Comparison of ENCODE assay signal across 10 mouse cellular contexts in genomic region chr5:142768352-142769267, GRCm38 (mm10). TPM values are rescaled to one million over a fixed set of nuclear protein-coding genes. Genes with fewer than 3 reads are reported as not detected.
DNase-seq lines count a peak whose midpoint lies in the region; ATAC-seq lines count a peak whose summit lies in the region.
"Had no signal": no experiment of that assay in that cellular context is flagged by ENCODE, and none has a peak within 500 bp of the region (broad histone marks: within the 10 kb centered on the region; RNA-seq: fewer than 3 reads in every experiment).

No protein-coding gene starts in this region.

- 57% methylated on average over 10 of the region's 10 CpGs for WGBS in kidney, embryonic 14.5 days
- 50% methylated on average over 10 of the region's 10 CpGs for WGBS in embryonic facial prominence, embryonic 12.5 days
- WGBS in hindbrain, embryonic 14.5 days = 41% methylated on average over 10 of the region's 10 CpGs
- 36% methylated on average over 10 of the region's 10 CpGs for WGBS in neural tube, embryonic 13.5 days
- 55% methylated on average over 10 of the region's 10 CpGs for WGBS in kidney, embryonic 16.5 days

- no peak for DNase-seq in kidney, adult 9 months
- DNase-seq in hindbrain, embryonic 14.5 days (ENCODE audit: low spot score) = no peak
- no peak for DNase-seq in right cerebral cortex, postnatal 36 days (ENCODE audit: low spot score in 2 of 2)
- no peak for DNase-seq in layer of hippocampus, adult 9-10 months (ENCODE audit: low spot score)

- H3K4me2 ChIP-seq in kidney, embryonic 14.5 days (replicated peaks; ENCODE audit: low read depth, low read length) = no peak overlapping the region
- no peak overlapping the region for H3K4me2 ChIP-seq in embryonic facial prominence, embryonic 12.5 days (replicated peaks)
- H3K4me2 ChIP-seq in hindbrain, embryonic 14.5 days (replicated peaks) = no peak overlapping the region
- no peak overlapping the region for H3K4me2 ChIP-seq in neural tube, embryonic 13.5 days
- H3K4me2 ChIP-seq in kidney, embryonic 16.5 days (replicated peaks; ENCODE audit: low read depth, low read length) = no peak overlapping the region
- H3K4me2 ChIP-seq: liver, embryonic 11.5 days had no signal

- peaks cover 90% of the 10 kb centered on the region for H3K36me3 ChIP-seq in kidney, embryonic 14.5 days (ENCODE audit: control insufficient read depth, insufficient read depth, low read length)
- peaks cover 92% of the 10 kb centered on the region for H3K36me3 ChIP-seq in embryonic facial prominence, embryonic 12.5 days
- H3K36me3 ChIP-seq in hindbrain, embryonic 14.5 days (replicated peaks; ENCODE audit: control insufficient read depth, insufficient read depth) = peaks cover 96% of the 10 kb centered on the region
- H3K36me3 ChIP-seq in neural tube, embryonic 13.5 days = peaks cover 86% of the 10 kb centered on the region
- H3K36me3 ChIP-seq in kidney, embryonic 16.5 days (ENCODE audit: insufficient read depth, low read length) = peaks cover 58% of the 10 kb centered on the region

- H3K9ac ChIP-seq in kidney, embryonic 14.5 days (ENCODE audit: low read depth, low read length) = no peak overlapping the region
- peak overlapping the region; percentile 8; the same call in 1 of the 2 replicates for H3K9ac ChIP-seq in embryonic facial prominence, embryonic 12.5 days
- H3K9ac ChIP-seq in hindbrain, embryonic 14.5 days = peak overlapping the region; percentile 21; the same call in 1 of the 2 replicates
- peak overlapping the region; percentile 13; the same call in 1 of the 2 replicates for H3K9ac ChIP-seq in neural tube, embryonic 13.5 days
- no peak overlapping the region for H3K9ac ChIP-seq in kidney, embryonic 16.5 days (replicated peaks; ENCODE audit: low read length)

- H3K27ac ChIP-seq in kidney, embryonic 14.5 days (ENCODE audit: low read depth, low read length) = no peak overlapping the region
- H3K27ac ChIP-seq in embryonic facial prominence, embryonic 12.5 days = peak overlapping the region; percentile 74
- peak overlapping the region; percentile 72 for H3K27ac ChIP-seq in hindbrain, embryonic 14.5 days
- peak overlapping the region; percentile 67 for H3K27ac ChIP-seq in neural tube, embryonic 13.5 days (replicated peaks)
- H3K27ac ChIP-seq in kidney, embryonic 16.5 days (ENCODE audit: low read length) = no peak overlapping the region

- H3K27me3 ChIP-seq in kidney, embryonic 14.5 days (ENCODE audit: control insufficient read depth, insufficient read depth, low read length) = no peaks in the 10 kb centered on the region
- H3K27me3 ChIP-seq in embryonic facial prominence, embryonic 12.5 days = no peaks in the 10 kb centered on the region
- no peaks in the 10 kb centered on the region for H3K27me3 ChIP-seq in hindbrain, embryonic 14.5 days (ENCODE audit: control insufficient read depth, insufficient read depth, low read length)
- H3K27me3 ChIP-seq in neural tube, embryonic 13.5 days = no peaks in the 10 kb centered on the region
- H3K27me3 ChIP-seq in kidney, embryonic 16.5 days (ENCODE audit: insufficient read depth, low read length) = no peaks in the 10 kb centered on the region

- 0 out of 2 replicates have a peak, but pooled peaks have one; percentile 16 for ATAC-seq in kidney, embryonic 14.5 days (ENCODE audit: low FRiP score, low TSS enrichment)
- no peak for ATAC-seq in embryonic facial prominence, embryonic 12.5 days (ENCODE audit: insufficient number of reproducible peaks, insufficient read depth, low FRiP score, low TSS enrichment)
- ATAC-seq in hindbrain, embryonic 14.5 days (ENCODE audit: low FRiP score) = 0 out of 2 replicates have a peak, but pooled peaks have one; percentile 38
- ATAC-seq in neural tube, embryonic 13.5 days (ENCODE audit: low read depth) = peak; percentile 45; the same call in 1 of the 2 replicates
- ATAC-seq in kidney, embryonic 16.5 days (ENCODE audit: low FRiP score, low TSS enrichment) = no peak

- H3K4me3 ChIP-seq in kidney, embryonic 14.5 days (ENCODE audit: low read length) = no peak overlapping the region
- H3K4me3 ChIP-seq in embryonic facial prominence, embryonic 12.5 days = no peak overlapping the region
- H3K4me3 ChIP-seq in hindbrain, embryonic 14.5 days (replicated peaks; ENCODE audit: low read length) = no peak overlapping the region
- no peak overlapping the region for H3K4me3 ChIP-seq in neural tube, embryonic 13.5 days
- no peak overlapping the region for H3K4me3 ChIP-seq in kidney, embryonic 16.5 days (ENCODE audit: low read length)

- no peaks in the 10 kb centered on the region; the same call in 1 of the 2 replicates for H3K4me1 ChIP-seq in kidney, embryonic 14.5 days (ENCODE audit: control insufficient read depth, insufficient read depth, low read length)
- H3K4me1 ChIP-seq in embryonic facial prominence, embryonic 12.5 days = peaks cover 10% of the 10 kb centered on the region; the same call in 1 of the 2 replicates
- H3K4me1 ChIP-seq in hindbrain, embryonic 14.5 days (replicated peaks; ENCODE audit: control insufficient read depth, insufficient read depth, low read length) = peaks cover 9% of the 10 kb centered on the region; the same call in 1 of the 2 replicates
- H3K4me1 ChIP-seq in neural tube, embryonic 13.5 days (replicated peaks) = peaks cover 19% of the 10 kb centered on the region
- peaks cover 5% of the 10 kb centered on the region for H3K4me1 ChIP-seq in kidney, embryonic 16.5 days (ENCODE audit: insufficient read depth, low read length)

- no peaks in the 10 kb centered on the region for H3K9me3 ChIP-seq in kidney, embryonic 14.5 days (ENCODE audit: control insufficient read depth, low read length)
- H3K9me3 ChIP-seq in embryonic facial prominence, embryonic 12.5 days = no peaks in the 10 kb centered on the region
- no peaks in the 10 kb centered on the region for H3K9me3 ChIP-seq in hindbrain, embryonic 14.5 days (ENCODE audit: control insufficient read depth, low read length)
- H3K9me3 ChIP-seq in neural tube, embryonic 13.5 days = no peaks in the 10 kb centered on the region
- H3K9me3 ChIP-seq in kidney, embryonic 16.5 days (ENCODE audit: low read length) = no peaks in the 10 kb centered on the region
- H3K9me3 ChIP-seq: G1E had no signal

RNA-seq across cellular contexts. Expression of gene Tnrc18, which starts 48.9 kb away (rescaled TPM):
- 32.7 and 41.1 TPM in 2 replicates for polyA plus RNA-seq in kidney, embryonic 14.5 days (2014; fragmentation: Nextera tagmentation; extraction: Ambion mirVana)
- polyA plus RNA-seq in embryonic facial prominence, embryonic 12.5 days (2016; fragmentation: Nextera tagmentation; extraction: Ambion mirVana) = 61.0 and 65.5 TPM in 2 replicates
- polyA plus RNA-seq in hindbrain, embryonic 14.5 days (2014; fragmentation: Nextera tagmentation; extraction: Ambion mirVana) = 34.1 and 38.9 TPM in 2 replicates
- 30.3 and 31.1 TPM in 2 replicates for polyA plus RNA-seq in neural tube, embryonic 13.5 days (2015; fragmentation: Nextera tagmentation; extraction: Ambion mirVana)
- 18.2 and 20.6 TPM in 2 replicates for polyA plus RNA-seq in kidney, embryonic 16.5 days (2015; fragmentation: Nextera tagmentation; extraction: Ambion mirVana)

Comparison
In these comparisons a context has a peak if more than half of its experiments do, and no peak if none do; other contexts are left out.
1. ATAC-seq: peak in kidney, embryonic 14.5 days (single experiment), hindbrain, embryonic 14.5 days (single experiment) and neural tube, embryonic 13.5 days (single experiment); none in embryonic facial prominence, embryonic 12.5 days (single experiment) and kidney, embryonic 16.5 days (single experiment).
2. H3K27ac ChIP-seq: peak in embryonic facial prominence, embryonic 12.5 days (single experiment), hindbrain, embryonic 14.5 days (single experiment) and neural tube, embryonic 13.5 days (single experiment); none in kidney, embryonic 14.5 days (single experiment) and kidney, embryonic 16.5 days (single experiment).
3. H3K9ac ChIP-seq: peak in embryonic facial prominence, embryonic 12.5 days (single experiment), hindbrain, embryonic 14.5 days (single experiment) and neural tube, embryonic 13.5 days (single experiment); none in kidney, embryonic 14.5 days (single experiment) and kidney, embryonic 16.5 days (single experiment).